Mouse (Mus musculus): Measurements from ENCODE around the gene Cpvl. TPM values are rescaled to one million over a fixed set of nuclear protein-coding genes. Genes with fewer than 3 reads are reported as not detected.

The Cpvl gene
- polyA plus RNA-seq, 1 experiment from 2014 or later, result not detected

- WGBS (ENCODE audit: insufficient replicate concordance), result 55% methylated on average over 15 of the region's 15 CpGs
- Histone ChIP-seq H3K27ac (ENCODE audit: low read depth) (no peak overlapping the region), H3K36me3 (replicated peaks; ENCODE audit: insufficient read depth, low read length) (no peaks in the 10 kb centered on the region), H3K9ac (replicated peaks) (no peak overlapping the region), H3K9me3 (ENCODE audit: low read length) (no peaks in the 10 kb centered on the region), H3K4me2 (ENCODE audit: low read depth, low read length) (peak overlapping the region; percentile 18; the same call in 1 of the 2 replicates), H3K4me1 (ENCODE audit: insufficient read depth) (peaks cover 9% of the 10 kb centered on the region; the same call in 1 of the 2 replicates), H3K27me3 (ENCODE audit: insufficient read depth, low read length) (no peaks in the 10 kb centered on the region), H3K4me3 (ENCODE audit: low read depth, low read length) (no peak overlapping the region)
- peak; percentile 79 for ATAC-seq
- DNase-seq, result peak; percentile 37
- peak; percentile 93 for TF ChIP-seq EP300 (IDR thresholded peaks at IDR 0.05; ENCODE audit: low read depth)
- no peak for TF ChIP-seq CTCF (IDR thresholded peaks at IDR 0.05; ENCODE audit: low read depth)
These were observed 2.5 kb upstream of the Cpvl start for GRCm38 (mm10) chr6:53980817-53981480.

DNA sequence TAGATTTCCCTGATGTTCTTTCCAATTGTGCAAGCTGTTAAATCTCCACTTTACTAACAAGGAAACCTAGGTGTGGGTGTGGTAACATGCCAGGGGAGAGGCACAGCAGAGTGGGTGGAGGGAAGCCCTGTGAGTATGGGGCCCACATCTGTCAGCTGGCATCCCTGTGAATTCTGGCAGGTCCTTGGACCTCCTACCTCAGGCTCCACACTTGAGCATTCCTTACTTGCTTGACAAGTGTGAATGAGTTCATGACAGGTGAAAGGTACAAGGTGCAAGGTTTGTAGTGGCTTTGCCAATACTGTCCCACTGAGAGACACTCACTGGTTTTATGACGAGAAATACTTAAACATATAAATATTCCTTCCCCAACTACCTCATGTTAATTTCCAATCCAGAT, 4.4 kb downstream of the Cpvl start:
- H3K27ac ChIP-seq (ENCODE audit: low read depth), result no peak overlapping the region
- H3K4me1 ChIP-seq (ENCODE audit: insufficient read depth), result 0 out of 2 replicates have a peak, but pooled peaks cover 2% of the 10 kb centered on the region
- DNase-seq, result no peak
- H3K9me3 ChIP-seq (ENCODE audit: low read length), result no peaks in the 10 kb centered on the region
- H3K27me3 ChIP-seq (ENCODE audit: insufficient read depth, low read length), result no peaks in the 10 kb centered on the region
- no peak overlapping the region for H3K9ac ChIP-seq (replicated peaks)
- no peak for ATAC-seq
- TF ChIP-seq EP300 (IDR thresholded peaks at IDR 0.05; ENCODE audit: low read depth), result no peak
- TF ChIP-seq CTCF (IDR thresholded peaks at IDR 0.05; ENCODE audit: low read depth), result no peak
- H3K4me2 ChIP-seq (ENCODE audit: low read depth, low read length), result no peak overlapping the region
- H3K4me3 ChIP-seq (ENCODE audit: low read depth, low read length), result no peak overlapping the region
- H3K36me3 ChIP-seq (replicated peaks; ENCODE audit: insufficient read depth, low read length), result no peaks in the 10 kb centered on the region
- 73% methylated on average over 1 of the region's 1 CpGs for WGBS (ENCODE audit: insufficient replicate concordance)

GRCm38 (mm10) chr6:53973468-53973867, 5.0 kb downstream of the Cpvl start:
- Histone ChIP-seq H3K27me3 (ENCODE audit: insufficient read depth, low read length) (no peaks in the 10 kb centered on the region), H3K9me3 (ENCODE audit: low read length) (no peaks in the 10 kb centered on the region), H3K36me3 (replicated peaks; ENCODE audit: insufficient read depth, low read length) (no peaks in the 10 kb centered on the region), H3K27ac (ENCODE audit: low read depth) (no peak overlapping the region), H3K4me1 (ENCODE audit: insufficient read depth) (0 out of 2 replicates have a peak, but pooled peaks cover 2% of the 10 kb centered on the region), H3K9ac (replicated peaks) (no peak overlapping the region), H3K4me2 (ENCODE audit: low read depth, low read length) (no peak overlapping the region), H3K4me3 (ENCODE audit: low read depth, low read length) (no peak overlapping the region)
- 55% methylated on average over 5 of the region's 5 CpGs for WGBS (ENCODE audit: insufficient replicate concordance)
- no peak for ATAC-seq
- DNase-seq, result no peak
- TF ChIP-seq EP300 (IDR thresholded peaks at IDR 0.05; ENCODE audit: low read depth) (no peak), CTCF (IDR thresholded peaks at IDR 0.05; ENCODE audit: low read depth) (no peak)

- Histone ChIP-seq H3K9ac (replicated peaks) (no peak overlapping the region), H3K9me3 (ENCODE audit: low read length) (no peaks in the 10 kb centered on the region), H3K36me3 (replicated peaks; ENCODE audit: insufficient read depth, low read length) (no peaks in the 10 kb centered on the region), H3K4me1 (ENCODE audit: insufficient read depth) (0 out of 2 replicates have a peak, but pooled peaks cover 2% of the 10 kb centered on the region), H3K4me2 (ENCODE audit: low read depth, low read length) (no peak overlapping the region), H3K4me3 (ENCODE audit: low read depth, low read length) (no peak overlapping the region), H3K27ac (ENCODE audit: low read depth) (no peak overlapping the region), H3K27me3 (ENCODE audit: insufficient read depth, low read length) (no peaks in the 10 kb centered on the region)
- DNase-seq (no peak), ATAC-seq (no peak)
- TF ChIP-seq EP300 (IDR thresholded peaks at IDR 0.05; ENCODE audit: low read depth) (no peak), CTCF (IDR thresholded peaks at IDR 0.05; ENCODE audit: low read depth) (no peak)
- 82% methylated on average over 12 of the region's 12 CpGs for WGBS (ENCODE audit: insufficient replicate concordance)
These were observed 6.2 kb downstream of the Cpvl start for GRCm38 (mm10) chr6:53972238-53972743.

DNA sequence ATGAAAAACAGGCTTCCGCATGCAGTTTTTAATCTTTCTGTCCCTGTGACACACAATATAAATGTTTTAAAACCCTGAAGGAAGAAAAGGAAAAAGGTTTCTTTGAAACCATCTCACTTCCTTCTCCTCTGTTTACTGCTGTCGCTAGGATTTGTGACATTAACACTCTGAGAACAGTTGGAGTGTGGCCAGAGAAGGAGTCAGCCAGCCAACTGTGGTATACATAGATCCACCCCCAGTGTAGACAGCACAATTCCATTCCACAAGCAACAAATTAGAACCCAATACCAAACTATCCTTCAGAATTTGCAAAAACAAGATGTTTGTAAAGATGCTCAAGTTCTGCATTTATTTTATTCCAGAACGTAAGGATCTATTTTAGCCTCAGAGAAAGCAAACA, 6.7 kb downstream of the Cpvl start:
- DNase-seq, result no peak
- Histone ChIP-seq H3K27ac (ENCODE audit: low read depth) (no peak overlapping the region), H3K9me3 (ENCODE audit: low read length) (no peaks in the 10 kb centered on the region), H3K27me3 (ENCODE audit: insufficient read depth, low read length) (no peaks in the 10 kb centered on the region), H3K4me1 (ENCODE audit: insufficient read depth) (0 out of 2 replicates have a peak, but pooled peaks cover 2% of the 10 kb centered on the region), H3K4me2 (ENCODE audit: low read depth, low read length) (no peak overlapping the region), H3K36me3 (replicated peaks; ENCODE audit: insufficient read depth, low read length) (no peaks in the 10 kb centered on the region), H3K9ac (replicated peaks) (no peak overlapping the region), H3K4me3 (ENCODE audit: low read depth, low read length) (no peak overlapping the region)
- 62% methylated on average over 3 of the region's 3 CpGs for WGBS (ENCODE audit: insufficient replicate concordance)
- ATAC-seq, result no peak
- TF ChIP-seq EP300 (IDR thresholded peaks at IDR 0.05; ENCODE audit: low read depth) (no peak), CTCF (IDR thresholded peaks at IDR 0.05; ENCODE audit: low read depth) (no peak)

- Histone ChIP-seq H3K4me2 (ENCODE audit: low read depth, low read length) (no peak overlapping the region), H3K27ac (ENCODE audit: low read depth) (no peak overlapping the region), H3K27me3 (ENCODE audit: insufficient read depth, low read length) (no peaks in the 10 kb centered on the region), H3K4me1 (ENCODE audit: insufficient read depth) (0 out of 2 replicates have a peak, but pooled peaks cover 1% of the 10 kb centered on the region), H3K9me3 (ENCODE audit: low read length) (no peaks in the 10 kb centered on the region), H3K36me3 (replicated peaks; ENCODE audit: insufficient read depth, low read length) (no peaks in the 10 kb centered on the region), H3K9ac (replicated peaks) (no peak overlapping the region), H3K4me3 (ENCODE audit: low read depth, low read length) (no peak overlapping the region)
- 75% methylated on average over 10 of the region's 10 CpGs for WGBS (ENCODE audit: insufficient replicate concordance)
- no peak for DNase-seq
- no peak for ATAC-seq
- TF ChIP-seq CTCF (IDR thresholded peaks at IDR 0.05; ENCODE audit: low read depth) (no peak), EP300 (IDR thresholded peaks at IDR 0.05; ENCODE audit: low read depth) (no peak)
These were observed 9.4 kb downstream of the Cpvl start for GRCm38 (mm10) chr6:53969081-53969480.
